Mouse (Mus musculus): ENCODE measurements at regions not wholly inside any gene's neighbourhood (a gene's known extent, or its start where the extent isn't known, plus 50 kb on each side); places are given as distances from the start of the nearest gene placed in this dataset.
"Not testable (repeated sequence)": the region's sequence is repeated elsewhere in the genome, so short reads cannot be mapped to it uniquely, and the experiment has no call there.

DNA sequence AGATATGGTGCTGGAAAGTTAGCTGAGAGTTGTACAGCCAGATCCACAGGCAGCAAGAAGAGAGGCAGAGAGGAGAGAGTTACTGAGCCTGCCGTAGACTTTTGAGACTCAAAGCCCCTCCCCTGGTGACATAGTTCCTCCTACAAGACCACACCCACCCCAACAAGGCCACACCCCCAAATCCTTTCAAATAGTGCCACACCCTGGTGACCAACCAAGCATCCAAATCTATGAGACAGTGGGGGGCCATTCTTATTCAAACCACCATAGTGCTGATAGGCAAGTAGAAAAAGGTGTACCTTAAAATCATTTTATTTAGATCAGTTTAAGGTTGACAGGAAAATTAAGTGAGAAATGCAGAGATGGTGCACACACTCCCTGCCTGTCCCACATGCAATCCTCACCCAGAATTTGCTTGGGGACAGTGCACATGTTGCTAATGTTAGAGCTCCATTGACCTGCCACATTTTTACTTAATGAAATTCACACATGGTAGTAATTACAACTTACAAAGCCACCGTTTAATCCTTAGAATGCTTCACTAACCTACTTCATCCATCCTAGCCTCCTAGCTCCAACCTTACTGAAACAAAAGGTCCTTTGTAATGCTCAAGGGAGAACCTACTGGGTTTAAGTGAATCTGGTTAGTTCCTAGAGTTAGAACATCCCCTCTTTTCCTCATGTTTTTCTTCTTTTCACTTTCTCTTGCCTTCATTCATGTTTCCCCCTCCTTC, 86.5 kb downstream of the Phlda1 start:
- DNase-seq (ENCODE audit: low spot score) = no peak

DNA sequence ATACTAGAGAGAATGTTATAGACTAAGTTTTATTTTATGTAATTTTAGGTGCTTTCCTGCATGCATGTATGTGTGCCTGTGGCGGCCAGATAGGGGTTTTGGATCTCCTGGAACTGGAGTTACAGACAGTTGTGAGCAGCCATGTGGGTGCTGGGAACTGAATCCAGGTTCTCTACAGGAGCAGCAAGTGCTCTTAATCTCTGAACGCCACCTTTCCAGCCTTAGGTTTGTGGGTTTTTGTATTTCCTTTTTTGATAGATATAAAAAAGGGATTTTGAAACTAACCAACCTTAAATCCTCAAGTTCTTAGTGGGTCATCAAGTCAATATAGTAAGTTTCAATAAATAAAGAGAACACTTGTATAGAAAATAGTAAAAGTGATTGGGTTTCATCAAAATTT, 87.2 kb downstream of the Phlda1 start:
- no peak for DNase-seq (ENCODE audit: low spot score)

DNA sequence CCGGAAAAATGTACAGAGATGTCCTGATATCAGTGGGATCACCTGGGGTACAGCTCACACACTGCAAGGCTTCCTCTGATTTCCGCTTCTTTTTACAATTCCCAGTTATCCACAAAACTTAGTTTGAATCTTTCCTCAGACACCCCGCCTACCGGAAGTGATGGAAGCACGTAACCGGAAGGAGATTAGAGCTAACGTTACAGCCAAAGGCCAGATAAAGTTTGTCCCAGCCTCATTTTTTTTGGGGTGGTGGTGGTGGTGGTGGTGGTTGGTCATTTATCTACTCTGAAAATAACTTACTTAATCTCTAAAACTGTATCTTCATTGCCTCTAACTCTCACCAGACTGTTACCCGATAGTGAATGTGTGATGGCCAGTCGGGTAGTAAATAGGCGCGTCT, 88.1 kb downstream of the Phlda1 start:
- no peak for DNase-seq (ENCODE audit: low spot score)

DNA sequence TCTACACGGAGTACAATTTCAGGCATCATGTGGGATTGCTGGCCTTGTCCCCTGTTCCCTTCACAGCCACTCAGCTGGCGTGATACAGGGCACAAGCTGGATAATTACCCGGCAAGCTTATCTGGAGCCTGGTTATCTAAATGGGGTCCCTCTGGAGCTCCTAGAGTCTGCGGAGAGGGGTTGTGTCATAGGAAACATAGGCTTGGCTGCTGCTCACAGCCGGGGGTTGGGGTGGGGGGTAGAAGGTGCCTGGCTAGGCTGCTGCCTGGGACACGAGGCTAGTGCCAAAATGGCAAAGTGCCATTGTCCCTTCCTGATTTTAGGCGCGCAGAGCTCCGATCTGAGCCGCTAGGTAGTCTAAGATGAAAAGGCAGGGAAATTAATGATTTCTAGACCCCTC, 88.6 kb downstream of the Phlda1 start:
- DNase-seq (ENCODE audit: low spot score) = no peak

DNA sequence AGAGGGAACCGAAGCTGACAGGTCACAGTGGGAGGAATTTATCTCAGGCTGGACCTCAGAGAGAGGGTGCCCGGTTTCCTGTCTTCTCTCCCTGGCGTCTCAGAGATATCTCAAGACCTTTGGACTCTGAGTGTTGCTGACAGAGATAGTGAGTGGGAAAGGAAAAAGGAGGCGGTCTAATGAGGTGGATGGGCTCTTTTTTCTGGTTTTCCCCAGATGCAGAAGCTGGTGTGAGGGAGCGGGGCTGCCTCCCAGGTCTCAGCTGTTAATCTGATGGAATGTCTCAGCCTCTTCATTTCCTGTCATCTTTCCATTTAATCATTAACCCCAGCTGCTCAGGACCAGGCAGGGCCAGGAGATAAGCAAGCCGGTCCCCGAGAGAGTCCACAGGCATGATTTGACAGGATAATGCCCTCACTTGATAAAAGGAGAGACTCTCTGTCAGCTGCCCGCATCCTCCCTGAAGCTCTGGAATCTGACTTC, 89.5 kb downstream of the Phlda1 start:
- DNase-seq (ENCODE audit: low spot score) = no peak

DNA sequence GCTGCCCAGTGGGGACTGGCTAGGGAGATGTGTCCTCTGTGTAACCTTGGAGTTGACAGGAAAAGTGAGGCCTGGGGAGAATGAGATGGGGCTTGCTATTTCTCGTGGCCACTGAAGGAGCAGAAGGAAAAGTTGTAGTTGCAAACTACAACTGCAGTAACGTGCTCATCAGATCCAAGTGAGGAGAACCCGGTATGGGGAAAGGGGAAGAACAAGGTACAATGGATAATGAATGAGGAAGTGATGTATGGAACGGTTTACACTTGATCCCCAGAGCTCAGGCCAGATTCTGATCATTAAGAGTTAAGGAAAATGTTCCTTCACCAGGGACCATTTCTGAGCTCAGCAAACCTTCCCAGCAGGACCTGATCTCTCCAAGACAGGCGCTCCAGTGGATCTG, 92.6 kb downstream of the Phlda1 start:
- no peak for DNase-seq (ENCODE audit: low spot score)

DNA sequence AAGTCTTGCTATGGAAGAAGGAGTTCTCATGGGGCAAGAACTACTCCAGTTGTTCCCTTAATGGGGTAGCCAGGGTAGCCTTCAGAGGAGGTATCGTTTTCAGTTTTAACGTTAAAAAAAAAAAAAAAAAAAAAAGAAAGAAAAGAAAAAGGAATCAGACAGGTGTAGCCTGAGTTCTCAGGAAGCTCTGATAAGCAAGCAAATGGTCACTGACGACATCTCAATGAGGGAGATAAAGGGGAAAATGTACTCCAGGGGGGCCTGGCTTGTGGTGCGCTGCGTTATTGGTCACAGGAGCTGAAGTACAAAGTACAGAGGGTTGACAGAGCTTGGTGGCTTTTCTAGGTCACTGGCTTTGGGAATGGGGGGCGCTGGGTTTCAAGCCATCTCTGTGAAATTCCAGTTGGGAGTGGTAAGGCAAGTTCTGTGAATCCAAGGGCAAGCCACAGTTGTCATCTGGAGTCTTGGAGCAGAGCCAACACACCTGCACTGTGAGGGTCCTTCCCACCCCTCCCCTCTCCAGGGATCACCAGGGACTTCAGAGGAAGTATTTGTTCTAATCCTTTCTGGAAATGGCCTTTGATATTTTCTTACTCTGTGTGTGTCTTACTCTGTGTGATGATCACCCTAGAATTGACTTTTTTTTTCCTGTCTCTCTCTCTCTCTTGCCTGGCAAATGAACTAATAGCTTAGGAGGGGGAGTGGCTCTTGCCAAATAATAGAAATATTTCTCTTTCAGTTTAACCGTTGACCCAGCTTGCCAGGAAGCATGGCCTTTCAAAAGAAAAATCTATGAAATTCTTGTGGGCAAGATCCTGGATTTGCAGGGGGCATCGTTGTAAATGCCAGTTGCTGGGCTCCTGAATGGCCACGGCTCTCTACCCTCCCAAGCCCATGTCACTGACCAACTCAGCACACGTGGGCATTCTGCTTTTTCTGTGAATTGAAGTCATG, 93.5 kb downstream of the Phlda1 start:
- no peak for DNase-seq (ENCODE audit: low spot score)

DNA sequence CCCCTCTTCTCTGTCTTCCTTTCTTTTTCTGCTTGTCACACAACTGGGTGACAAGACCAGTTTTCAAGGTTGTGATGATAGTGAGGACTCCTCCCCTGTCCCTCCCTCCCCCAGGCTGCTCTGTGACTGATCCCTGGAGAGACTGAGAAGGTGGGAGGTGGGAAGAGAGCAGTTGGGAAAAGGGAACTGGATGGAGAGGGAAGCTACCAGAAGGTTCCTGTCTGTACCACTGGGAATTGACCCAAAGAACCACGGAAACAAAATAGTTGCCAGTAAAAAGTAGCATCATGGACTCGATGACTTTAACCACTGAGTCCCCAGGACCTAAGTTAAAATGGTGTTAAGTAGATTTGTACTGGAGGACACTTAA, 94.2 kb downstream of the Phlda1 start:
- peak; percentile 16 for DNase-seq (ENCODE audit: low spot score)

DNA sequence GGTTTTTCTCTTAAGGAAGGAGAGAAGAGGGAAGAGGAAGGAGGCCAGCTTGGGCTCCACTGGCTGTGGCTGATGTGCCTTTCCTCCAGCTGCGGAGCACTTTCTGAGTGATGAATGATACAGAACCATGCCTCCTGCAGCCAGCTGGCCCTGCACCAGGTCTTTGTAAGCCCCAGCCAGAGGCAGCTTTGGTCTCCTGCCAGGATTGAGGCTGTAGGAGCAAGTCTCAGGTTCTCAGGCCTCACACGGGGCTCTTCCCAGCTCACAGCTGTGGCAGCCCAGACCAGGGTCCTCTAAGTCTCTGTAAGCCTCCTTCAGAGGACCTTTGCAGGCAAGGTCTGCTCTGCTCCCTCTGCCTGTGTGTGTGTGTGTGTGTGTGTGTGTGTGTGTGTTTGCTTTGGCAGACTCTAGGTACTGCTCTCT, 94.6 kb downstream of the Phlda1 start:
- peak; percentile 93 for DNase-seq (ENCODE audit: low spot score)

DNA sequence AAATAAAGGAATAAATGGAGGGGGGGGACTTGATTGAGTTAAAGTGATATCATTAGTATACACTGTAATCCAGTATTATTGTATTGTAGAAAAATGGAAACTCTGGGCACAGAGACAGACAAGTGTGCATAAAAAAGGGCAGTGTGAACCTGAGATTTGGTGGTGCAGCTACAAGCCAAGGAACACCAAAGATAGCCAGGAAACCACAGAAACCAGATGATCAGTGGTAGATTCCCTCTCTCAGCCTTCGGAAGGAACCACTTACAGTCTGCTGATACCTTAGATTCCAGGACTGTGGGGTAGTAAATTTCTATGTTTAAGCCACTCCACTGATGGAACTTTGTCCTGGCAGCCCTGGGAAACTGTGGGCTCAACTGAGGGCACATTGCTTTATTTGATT, 97.1 kb downstream of the Phlda1 start:
- DNase-seq (ENCODE audit: low spot score) = no peak

DNA sequence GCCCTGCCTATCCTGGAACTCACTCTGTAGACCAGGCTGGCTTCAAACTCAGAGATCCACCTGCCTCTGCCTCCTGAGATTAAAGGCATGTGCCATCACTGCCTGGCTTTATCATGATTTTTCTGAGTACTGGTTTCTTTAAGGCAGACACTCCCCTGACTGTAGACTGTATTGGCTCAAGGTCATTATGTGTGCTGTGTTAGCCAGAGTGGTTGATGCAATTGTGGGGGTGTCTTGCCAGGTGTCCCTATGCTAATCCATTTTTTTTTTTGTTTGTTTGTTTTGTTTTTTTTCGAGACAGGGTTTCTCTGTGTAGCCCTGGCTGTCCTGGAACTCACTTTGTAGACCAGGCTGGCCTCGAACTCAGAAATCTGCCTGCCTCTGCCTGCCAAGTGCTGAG, 101.3 kb downstream of the Phlda1 start:
- DNase-seq (ENCODE audit: low spot score) = not testable (repeated sequence)

DNA sequence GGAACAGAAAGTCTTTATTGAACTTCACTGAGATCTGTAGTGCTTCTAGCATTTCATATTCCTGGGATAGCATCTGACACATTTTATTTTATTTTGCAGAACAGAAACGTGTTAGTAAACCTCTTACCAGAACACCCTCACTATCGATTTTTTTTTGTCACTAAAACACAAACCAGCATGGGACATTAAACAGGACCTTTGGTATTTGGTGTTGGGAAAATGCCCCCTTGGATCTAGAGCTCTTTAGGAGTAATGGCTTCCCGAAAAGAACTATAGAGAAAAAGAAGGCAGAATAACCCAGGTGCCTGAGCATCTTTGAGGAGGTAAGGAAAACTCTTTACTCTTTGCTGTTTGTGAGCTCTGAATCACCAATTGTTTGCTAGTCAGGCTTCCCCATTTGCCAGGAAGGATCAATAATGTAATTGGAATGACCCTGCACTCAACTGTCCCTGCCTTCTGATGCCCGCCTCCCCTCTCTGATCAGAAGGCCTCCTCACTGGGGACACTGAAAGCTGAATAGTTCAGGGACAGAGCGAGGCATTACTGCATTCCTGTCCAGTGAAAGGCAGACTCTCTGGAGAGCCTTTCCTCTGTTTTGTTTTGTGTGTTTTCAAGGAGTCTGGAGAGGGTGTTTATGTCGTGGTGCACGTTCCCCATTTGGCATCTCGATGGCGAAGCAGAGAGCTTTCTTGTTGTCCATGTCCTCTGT, 102.5 kb downstream of the Phlda1 start:
- DNase-seq (ENCODE audit: low spot score) = no peak

DNA sequence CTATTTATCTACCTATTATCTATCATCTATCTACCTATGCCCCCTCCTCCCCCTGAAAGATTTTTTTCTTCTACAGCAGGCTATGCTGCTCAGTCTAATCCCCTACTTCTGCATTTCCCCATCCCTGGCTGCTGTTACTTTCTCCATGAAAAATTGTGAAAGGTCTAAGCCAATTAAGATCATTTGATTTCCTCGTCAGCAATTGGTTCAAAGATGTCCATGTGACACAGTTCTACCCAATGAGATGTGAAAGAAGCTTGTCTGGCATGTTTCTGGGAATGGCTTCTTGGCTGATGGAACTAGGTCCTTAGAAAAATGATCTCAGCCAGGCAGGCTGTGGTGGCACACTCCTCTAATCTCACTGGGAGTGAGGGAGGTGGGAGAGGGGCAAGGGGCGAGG, 103.8 kb downstream of the Phlda1 start:
- no peak for DNase-seq (ENCODE audit: low spot score)

DNA sequence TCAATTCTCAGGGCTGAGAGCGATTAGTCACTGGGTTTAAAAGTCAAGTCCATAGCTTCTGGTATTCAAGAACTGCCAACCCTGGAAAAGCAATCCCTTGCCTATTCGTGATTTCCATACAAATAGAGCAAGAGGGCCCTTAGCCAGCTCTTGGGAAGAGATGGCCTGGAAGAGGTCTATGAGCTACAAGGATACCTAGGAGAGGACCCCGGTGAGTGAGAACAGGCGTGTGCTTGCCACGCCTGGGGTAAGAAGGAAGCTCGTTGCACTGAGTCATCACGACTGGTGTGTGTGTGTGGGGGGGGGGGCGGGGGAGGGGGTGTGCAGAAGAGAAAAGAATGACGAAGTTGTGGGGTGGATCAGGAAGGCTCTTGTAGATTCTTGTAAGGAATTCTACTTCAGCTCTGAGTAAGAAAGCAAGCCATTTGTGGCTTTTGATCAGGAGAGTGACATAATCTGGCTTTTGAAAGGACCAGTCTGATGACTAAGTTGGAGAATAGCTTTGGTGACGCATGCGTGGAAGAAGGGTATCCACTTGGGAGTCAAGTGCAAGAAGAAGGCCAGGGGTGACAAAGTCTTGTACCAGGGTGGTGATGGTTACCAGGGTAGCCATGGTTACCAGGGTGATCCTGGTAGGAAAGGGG, 113.7 kb downstream of the Phlda1 start:
- no peak for DNase-seq (ENCODE audit: low spot score)

DNA sequence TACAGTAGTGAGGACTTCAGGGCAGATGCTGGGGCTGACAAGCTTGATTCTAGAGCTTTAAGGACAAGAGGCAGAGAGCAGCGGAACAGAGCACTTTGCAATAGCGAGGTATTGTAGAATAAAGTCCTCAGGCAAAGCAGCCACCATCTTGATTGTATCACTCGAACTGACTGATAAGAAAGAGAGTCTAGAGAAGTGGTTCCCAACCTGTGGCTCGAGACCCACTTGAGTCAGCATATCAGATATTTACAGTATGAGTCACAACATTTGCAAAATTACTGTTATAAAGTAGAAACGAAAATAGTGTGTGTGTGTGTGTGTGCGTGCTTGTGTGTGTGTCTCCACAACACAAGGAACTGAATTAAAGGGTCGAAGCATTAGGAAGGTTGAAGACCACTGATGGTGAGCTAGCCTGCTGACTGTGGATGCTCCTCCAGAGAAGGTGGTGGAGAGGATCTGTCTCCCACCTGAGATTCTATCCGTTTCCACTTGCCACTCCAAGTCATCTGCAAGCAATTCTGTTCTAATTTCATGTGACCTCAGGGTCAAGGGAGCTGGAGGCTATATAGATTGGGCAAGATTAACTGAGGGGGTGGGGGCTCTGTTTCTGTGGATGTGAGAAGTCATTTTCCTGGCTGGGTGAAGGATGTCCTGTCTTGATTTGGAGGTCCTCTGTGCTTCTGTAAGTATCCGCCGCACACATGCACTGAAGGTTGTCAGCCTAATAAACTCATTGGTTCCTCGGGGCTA, 115.0 kb downstream of the Phlda1 start:
- no peak for DNase-seq (ENCODE audit: low spot score)

DNA sequence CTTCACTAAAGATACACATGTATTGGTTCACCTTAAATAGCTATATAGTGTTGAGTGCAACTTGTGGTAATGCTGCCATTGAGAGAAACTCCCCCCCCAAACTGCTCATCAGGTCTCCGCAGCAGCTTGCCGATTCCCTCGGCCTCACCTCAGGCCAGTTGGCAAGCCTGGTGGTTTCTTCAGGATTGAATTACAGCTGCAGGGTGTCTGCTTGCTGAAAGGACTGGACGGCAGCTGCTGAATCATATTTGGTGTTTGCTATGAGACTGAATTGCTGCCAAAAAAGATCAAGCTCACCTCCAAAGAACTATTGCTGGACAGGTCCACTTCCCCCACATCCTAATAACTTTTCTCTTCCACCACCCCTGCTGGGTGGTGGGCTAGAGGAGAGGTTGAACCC, 116.7 kb downstream of the Phlda1 start:
- no peak for DNase-seq (ENCODE audit: low spot score)

DNA sequence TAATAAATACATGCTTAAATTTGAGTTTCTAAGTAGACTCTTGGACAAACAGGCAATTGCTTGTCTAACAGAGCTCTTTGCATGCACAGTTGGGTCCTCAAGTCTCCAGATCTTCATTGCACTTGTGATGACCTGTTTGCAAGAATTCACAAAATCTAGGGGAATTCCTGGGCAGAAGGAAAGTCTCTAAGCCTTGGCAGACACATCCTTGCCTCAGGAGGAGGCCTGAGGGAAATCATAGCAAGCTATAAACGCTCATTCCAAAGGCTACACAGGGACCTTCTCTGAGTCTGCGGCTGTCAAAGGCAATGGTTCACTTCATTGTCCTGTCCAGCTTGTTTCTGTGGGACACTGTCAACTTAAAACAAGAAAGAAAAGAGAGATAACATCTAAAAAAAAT, 117.9 kb downstream of the Phlda1 start:
- DNase-seq (ENCODE audit: low spot score) = no peak

DNA sequence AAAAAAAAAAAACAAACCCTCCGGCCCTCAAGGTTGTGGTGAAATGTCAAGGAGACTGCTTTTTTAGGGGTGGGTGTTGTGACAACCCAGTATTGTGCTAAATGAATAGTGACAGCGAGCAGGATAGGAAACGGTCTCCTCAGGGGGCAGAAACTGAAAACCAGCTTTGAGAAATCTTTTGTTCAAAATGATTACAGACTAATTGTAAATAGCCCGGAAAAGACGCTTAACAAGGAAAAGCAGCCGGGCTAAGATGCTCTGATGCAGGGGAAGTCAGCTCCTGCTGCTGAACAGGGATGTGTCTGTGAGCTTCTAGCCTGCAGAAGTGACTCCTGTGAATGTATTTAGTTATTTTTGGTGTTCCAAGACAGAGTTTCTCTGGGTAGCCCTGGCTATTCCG, 118.5 kb downstream of the Phlda1 start:
- no peak for DNase-seq (ENCODE audit: low spot score)

DNA sequence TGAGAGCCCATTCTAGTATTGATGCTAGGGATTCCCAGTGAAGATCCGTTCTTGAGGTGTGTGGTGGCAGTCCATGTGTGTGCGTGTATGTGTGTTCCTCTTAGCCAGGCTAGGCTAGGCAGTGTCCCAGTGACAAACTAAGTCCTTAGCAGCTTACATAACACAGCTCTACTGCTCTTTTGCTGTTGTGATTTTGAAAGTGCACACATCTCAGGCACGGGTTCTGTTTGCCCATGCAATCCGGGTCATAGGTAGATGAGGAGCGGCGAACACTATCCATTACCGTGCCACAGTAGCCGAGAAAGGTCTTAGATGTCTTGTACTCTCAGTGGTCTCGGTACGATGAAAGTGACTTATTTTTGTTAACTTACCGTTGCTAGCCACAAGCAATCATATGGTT, 119.5 kb downstream of the Phlda1 start:
- no peak for DNase-seq (ENCODE audit: low spot score)

DNA sequence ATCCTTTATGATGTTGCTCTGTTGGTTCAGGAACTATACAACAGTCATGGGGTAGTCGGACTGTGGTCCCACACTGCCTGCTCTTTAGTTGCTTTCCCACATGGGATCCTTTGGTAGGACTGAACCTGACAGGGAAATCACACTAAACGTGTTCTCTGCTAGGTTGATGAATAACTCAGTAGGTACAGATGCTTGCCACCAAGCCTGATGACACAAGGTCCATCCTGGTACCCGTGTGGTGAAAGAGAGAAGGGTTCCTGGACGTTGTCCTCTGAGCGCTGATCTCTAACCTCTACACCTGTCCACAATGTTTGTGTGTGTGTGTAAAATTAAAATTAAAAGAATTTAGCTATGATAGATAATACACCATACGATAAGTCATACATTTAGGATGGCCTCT, 119.9 kb downstream of the Phlda1 start:
- DNase-seq (ENCODE audit: low spot score) = no peak

DNA sequence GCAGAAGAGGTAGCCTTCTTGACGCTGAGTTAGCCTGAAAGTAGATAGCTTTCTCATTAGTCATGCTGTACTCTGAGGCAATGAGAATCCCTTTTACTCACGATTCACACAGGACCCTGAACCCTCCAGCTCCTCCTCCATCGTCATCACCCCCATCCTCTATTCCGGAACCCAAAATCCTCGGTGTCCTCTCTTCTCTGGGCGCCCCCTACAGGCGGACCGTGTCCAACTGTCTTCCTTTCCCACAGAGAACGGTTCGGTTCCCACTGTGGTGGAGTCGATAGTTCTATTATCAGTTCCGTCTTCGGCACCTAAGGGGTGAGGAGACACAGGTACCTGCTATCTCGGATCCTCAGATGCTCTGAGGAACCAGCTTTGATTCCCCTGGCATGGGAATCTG, 130.2 kb downstream of the Phlda1 start:
- no peak for DNase-seq (ENCODE audit: low spot score)

Data from ovary, postnatal 14 days (tissue).